Mouse (Mus musculus) lung, postnatal 0 days (tissue): Measurements from ENCODE around the gene Lipc. TPM values are rescaled to one million over a fixed set of nuclear protein-coding genes. Genes with fewer than 3 reads are reported as not detected.

Experiments used
- ATAC-seq: fragments of 200-750 bp; cut with Nextera tagmentation; 2 replicates; pipeline ENCODE4 v1.8.0; 2017; ENCODE audit warnings: moderate library complexity
- DNase-seq: peaks from one replicate; pipeline ENCODE4 v3.0.0-alpha.2; 2016; ENCODE audit warnings: low spot score
- H3K27ac ChIP-seq: fragments of 300-500 bp; sonication (generic); 2 replicates; pipeline ENCODE4 v1.5.1; 2014; ENCODE audit warnings: antibody characterized with exemption, mild to moderate bottlenecking, low read length, mixed read lengths
- H3K27me3 ChIP-seq: fragments of 300-500 bp; sonication (generic); replicated peaks from 2 replicates; pipeline ENCODE4 v1.6.1; 2014; ENCODE audit warnings: low read length, mixed read lengths; ENCODE audit not compliant: insufficient read depth
- H3K36me3 ChIP-seq: fragments of 300-500 bp; sonication (generic); 2 replicates; pipeline ENCODE4 v1.6.1; 2014; ENCODE audit warnings: low read length, mixed read lengths; ENCODE audit not compliant: insufficient read depth
- H3K4me1 ChIP-seq: fragments of 300-500 bp; sonication (generic); 2 replicates; pipeline ENCODE4 v1.6.1; 2014; ENCODE audit warnings: antibody characterized with exemption, low read depth, low read length, mixed read lengths; ENCODE audit not compliant: insufficient read depth
- H3K4me2 ChIP-seq: fragments of 300-500 bp; sonication (generic); replicated peaks from 2 replicates; pipeline ENCODE4 v1.6.1; 2014; ENCODE audit warnings: low read depth, mild to moderate bottlenecking, low read length, moderate library complexity, mixed read lengths
- H3K4me3 ChIP-seq: fragments of 300-500 bp; sonication (generic); 2 replicates; pipeline ENCODE4 v1.5.1; 2014; ENCODE audit warnings: low read depth, low read length
- H3K9ac ChIP-seq: fragments of 300-500 bp; sonication (generic); replicated peaks from 2 replicates; pipeline ENCODE4 v1.6.1; 2014; ENCODE audit warnings: low read depth, mild to moderate bottlenecking
- H3K9me3 ChIP-seq: fragments of 300-500 bp; sonication (generic); 2 replicates; pipeline ENCODE4 v1.6.1; 2016; ENCODE audit warnings: low read length, mixed read lengths
- CTCF ChIP-seq: IDR thresholded peaks from 2 replicates; pipeline ENCODE4 v1.5.1; 2016; ENCODE audit warnings: antibody characterized with exemption, mild to moderate bottlenecking
- EP300 ChIP-seq: IDR thresholded peaks from 2 replicates; pipeline ENCODE4 v1.6.1; 2016; ENCODE audit warnings: antibody characterized with exemption, mild to moderate bottlenecking, control low read depth
- WGBS: fragments of 180-500 bp; shearing (Covaris S2); extraction: QIAGEN DNeasy Blood & Tissue Kit; methylation state at CpG from one replicate; pipeline ENCODE4 v1.1.7; 2014; 5-methylcytosine and 5-hydroxymethylcytosine counted together
- polyA plus RNA-seq: library from polyadenylated mRNA; unstranded; fragments of >200 nt; fragmentation: Nextera tagmentation; extraction: Ambion mirVana; gene quantifications from 2 replicates; pipeline ENCODE4 v1.2.1, GENCODE M21; 2015

Gene Lipc
- polyA plus RNA-seq, 1 experiment from 2014 or later = 0.21 TPM

- ATAC-seq = no peak
- Histone ChIP-seq H3K36me3 (no peaks in the 10 kb centered on the region), H3K4me1 (no peaks in the 10 kb centered on the region), H3K4me3 (no peak overlapping the region), H3K27ac (no peak overlapping the region), H3K4me2 (no peak overlapping the region), H3K27me3 (no peaks in the 10 kb centered on the region), H3K9me3 (no peaks in the 10 kb centered on the region), H3K9ac (no peak overlapping the region)
- TF ChIP-seq EP300 (no peak), CTCF (no peak)
- 59% methylated on average over 1 of the region's 1 CpGs for WGBS
- no peak for DNase-seq
Measured at GRCm38 (mm10) chr9:70981721-70982120, 29.7 kb upstream of the Lipc start.

- DNase-seq (no peak), ATAC-seq (no peak)
- no peak overlapping the region for H3K4me3 ChIP-seq
- no peak overlapping the region for H3K4me2 ChIP-seq
- no peak overlapping the region for H3K27ac ChIP-seq
- H3K9ac ChIP-seq = no peak overlapping the region
- no peaks in the 10 kb centered on the region for H3K27me3 ChIP-seq
- TF ChIP-seq EP300 (no peak), CTCF (no peak)
- 87% methylated on average over 2 of the region's 2 CpGs for WGBS
- no peaks in the 10 kb centered on the region for H3K9me3 ChIP-seq
- H3K36me3 ChIP-seq = no peaks in the 10 kb centered on the region
- no peaks in the 10 kb centered on the region for H3K4me1 ChIP-seq
Measured at GRCm38 (mm10) chr9:70979641-70980040, 27.6 kb upstream of the Lipc start.

- Histone ChIP-seq H3K9me3 (no peaks in the 10 kb centered on the region), H3K4me1 (no peaks in the 10 kb centered on the region), H3K4me2 (no peak overlapping the region), H3K27me3 (no peaks in the 10 kb centered on the region), H3K36me3 (no peaks in the 10 kb centered on the region), H3K27ac (no peak overlapping the region), H3K9ac (no peak overlapping the region), H3K4me3 (no peak overlapping the region)
- no peak for DNase-seq
- ATAC-seq = no peak
- WGBS = 82% methylated on average over 5 of the region's 5 CpGs
- no peak for TF ChIP-seq CTCF
- no peak for TF ChIP-seq EP300
Measured at GRCm38 (mm10) chr9:70979171-70979570, 27.1 kb upstream of the Lipc start.

GRCm38 (mm10) chr9:70977392-70977791 is 25.4 kb upstream of the Lipc start:
- peak overlapping the region; percentile 64; the same call in 1 of the 2 replicates for H3K27ac ChIP-seq

DNA sequence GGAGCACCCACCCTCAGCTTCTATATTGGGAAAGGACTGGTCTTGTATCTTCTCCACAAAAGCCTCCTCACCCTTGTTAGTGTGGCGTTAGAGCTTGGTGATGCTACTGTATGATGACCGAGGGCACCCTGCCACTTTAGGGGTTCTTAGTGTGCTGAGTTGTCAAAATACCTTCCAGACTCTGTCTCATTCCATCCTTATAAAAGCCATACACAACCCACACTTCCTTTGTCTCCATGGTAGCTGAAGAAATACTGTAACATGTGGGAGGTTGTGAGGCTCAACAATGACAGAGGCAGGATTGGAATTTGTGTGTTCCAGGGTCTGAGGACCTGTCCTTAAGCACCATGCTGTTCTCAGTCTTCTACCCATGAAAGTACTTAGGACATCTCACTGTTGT is 23.9 kb upstream of the Lipc start:
- no peak for TF ChIP-seq CTCF
- no peak for TF ChIP-seq EP300
- Histone ChIP-seq H3K27me3 (no peaks in the 10 kb centered on the region), H3K4me1 (no peaks in the 10 kb centered on the region), H3K36me3 (no peaks in the 10 kb centered on the region), H3K27ac (no peak overlapping the region), H3K4me2 (no peak overlapping the region), H3K9me3 (no peaks in the 10 kb centered on the region), H3K4me3 (no peak overlapping the region), H3K9ac (no peak overlapping the region)
- 96% methylated on average over 2 of the region's 2 CpGs for WGBS
- DNase-seq (no peak), ATAC-seq (no peak)

More at GRCm38 (mm10) chr9:70977392-70977791, 25.4 kb upstream of the Lipc start:
- no peaks in the 10 kb centered on the region for H3K27me3 ChIP-seq
- no peaks in the 10 kb centered on the region for H3K9me3 ChIP-seq
- H3K36me3 ChIP-seq = no peaks in the 10 kb centered on the region
- no peaks in the 10 kb centered on the region for H3K4me1 ChIP-seq
- H3K9ac ChIP-seq = no peak overlapping the region
- no peak overlapping the region for H3K4me2 ChIP-seq
- ATAC-seq (peak; percentile 87), DNase-seq (peak; percentile 66)
- WGBS = 54% methylated on average over 1 of the region's 1 CpGs
- H3K4me3 ChIP-seq = no peak overlapping the region
- TF ChIP-seq CTCF (no peak), EP300 (peak; percentile 98)

GRCm38 (mm10) chr9:70973286-70973685 is 21.3 kb upstream of the Lipc start:
- no peak overlapping the region for H3K27ac ChIP-seq
- no peak overlapping the region for H3K4me3 ChIP-seq
- H3K9ac ChIP-seq = no peak overlapping the region

GRCm38 (mm10) chr9:70969244-70969643 is 17.2 kb upstream of the Lipc start:
- H3K9ac ChIP-seq = no peak overlapping the region
- no peak overlapping the region for H3K27ac ChIP-seq
- H3K4me3 ChIP-seq = no peak overlapping the region
- no peak overlapping the region for H3K4me2 ChIP-seq
- H3K27me3 ChIP-seq = no peaks in the 10 kb centered on the region
- ATAC-seq (no peak), DNase-seq (no peak)
- no peak for TF ChIP-seq CTCF
- no peak for TF ChIP-seq EP300
- no peaks in the 10 kb centered on the region for H3K36me3 ChIP-seq
- 42% methylated on average over 3 of the region's 3 CpGs for WGBS
- no peaks in the 10 kb centered on the region for H3K4me1 ChIP-seq
- H3K9me3 ChIP-seq = no peaks in the 10 kb centered on the region

More at GRCm38 (mm10) chr9:70973286-70973685, 21.3 kb upstream of the Lipc start:
- DNase-seq (no peak), ATAC-seq (no peak)
- H3K9me3 ChIP-seq = no peaks in the 10 kb centered on the region
- no peaks in the 10 kb centered on the region for H3K4me1 ChIP-seq
- no peak overlapping the region for H3K4me2 ChIP-seq
- TF ChIP-seq EP300 = no peak
- no peak for TF ChIP-seq CTCF
- H3K27me3 ChIP-seq = no peaks in the 10 kb centered on the region
- no peaks in the 10 kb centered on the region for H3K36me3 ChIP-seq
